Mouse (Mus musculus) lung, postnatal 4 days (tissue): ENCODE data around the gene Trip6.

ENCODE experiments used
- DNase-seq, 2 experiments: peaks; one replicate each; pipeline ENCODE4 v3.0.0; 2021

The Trip6 gene

GRCm38 (mm10) chr5:137314193-137315083, at the start of gene Trip6:
Gene Trip6, minus strand, starts transcription at chr5:137314404.
- DNase-seq: peak; percentile 92 to 93

- DNase-seq: no peak
Measured at GRCm38 (mm10) chr5:137358382-137358781, 44.2 kb upstream of the Trip6 start.

GRCm38 (mm10) chr5:137354091-137354490, 39.9 kb upstream of the Trip6 start:
- no peak for DNase-seq

- DNase-seq: peak; percentile 65 to 74
Measured at GRCm38 (mm10) chr5:137352011-137352975, 38.1 kb upstream of the Trip6 start.

GRCm38 (mm10) chr5:137351394-137351793, 37.2 kb upstream of the Trip6 start:
- no peak for DNase-seq

- DNase-seq: no peak
Measured at GRCm38 (mm10) chr5:137351058-137351380, 36.8 kb upstream of the Trip6 start.

GRCm38 (mm10) chr5:137350205-137351057, 36.2 kb upstream of the Trip6 start:
- no peak for DNase-seq

GRCm38 (mm10) chr5:137349384-137350204, 35.4 kb upstream of the Trip6 start, which contains the start of gene Ephb4:
Gene Ephb4, plus strand, starts transcription at chr5:137350109.
- peak; percentile 94 to 98 for DNase-seq

GRCm38 (mm10) chr5:137348482-137349383, 34.5 kb upstream of the Trip6 start:
- peak; percentile 83 to 93 for DNase-seq

- peak in 1 of 2 experiments; percentile 40 for DNase-seq
Measured at GRCm38 (mm10) chr5:137347856-137348255, 33.7 kb upstream of the Trip6 start.

- no peak for DNase-seq
Measured at GRCm38 (mm10) chr5:137346983-137347382, 32.8 kb upstream of the Trip6 start.

GRCm38 (mm10) chr5:137346388-137346787, 32.2 kb upstream of the Trip6 start:
- DNase-seq: no peak

GRCm38 (mm10) chr5:137345821-137346220, 31.6 kb upstream of the Trip6 start:
- DNase-seq: peak; percentile 47 to 72

- no peak for DNase-seq
Measured at GRCm38 (mm10) chr5:137343869-137344268, 29.7 kb upstream of the Trip6 start.

- DNase-seq: no peak
Measured at GRCm38 (mm10) chr5:137343412-137343811, 29.2 kb upstream of the Trip6 start.

- DNase-seq: peak in 1 of 2 experiments; percentile 13
Measured at GRCm38 (mm10) chr5:137342407-137343012, 28.3 kb upstream of the Trip6 start.

GRCm38 (mm10) chr5:137340222-137340621, 26.0 kb upstream of the Trip6 start:
- DNase-seq: no peak

- peak; percentile 78 to 86 for DNase-seq
Measured at GRCm38 (mm10) chr5:137339290-137339979, 25.2 kb upstream of the Trip6 start.

GRCm38 (mm10) chr5:137338663-137339289, 24.6 kb upstream of the Trip6 start:
- DNase-seq: peak; percentile 74 to 83
